Mouse (Mus musculus): ENCODE measurements around the gene Prss22. TPM values are rescaled to one million over a fixed set of nuclear protein-coding genes. Genes with fewer than 3 reads are reported as not detected.

Prss22 gene
- polyA plus RNA-seq, 1 experiment: 3.4 TPM

DNA sequence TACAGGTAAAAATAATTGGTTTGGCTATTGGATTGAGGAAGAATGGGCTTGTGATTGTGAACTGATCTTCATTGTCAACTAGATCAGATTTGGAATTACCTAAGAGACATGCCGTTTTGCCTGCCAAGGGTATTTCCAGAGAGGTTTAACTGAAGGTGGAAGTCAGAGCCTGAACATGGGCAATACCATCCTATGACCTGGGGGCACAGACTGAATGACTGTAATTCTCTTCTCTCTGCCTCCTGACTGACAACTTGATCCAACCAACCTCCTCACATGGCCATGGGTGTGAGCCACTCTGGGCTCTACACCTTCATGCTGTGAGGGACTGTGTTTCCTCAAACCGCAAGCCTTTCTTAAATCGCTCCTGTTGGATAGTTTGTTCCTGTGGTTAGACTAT lies 7.1 kb upstream of the Prss22 start:
- Histone ChIP-seq H3K4me1 (ENCODE audit: control insufficient read depth) (no peaks in the 10 kb centered on the region), H3K9me3 (ENCODE audit: control insufficient read depth, low read length) (no peaks in the 10 kb centered on the region), H3K4me3 (replicated peaks) (no peak overlapping the region), H3K36me3 (ENCODE audit: control insufficient read depth) (no peaks in the 10 kb centered on the region), H3K27me3 (ENCODE audit: control insufficient read depth) (no peaks in the 10 kb centered on the region)
- TF ChIP-seq TAL1 (IDR thresholded peaks at IDR 0.05; ENCODE audit: low read length) (no peak), GATA1 (IDR thresholded peaks at IDR 0.05; ENCODE audit: low read length) (no peak)

DNA sequence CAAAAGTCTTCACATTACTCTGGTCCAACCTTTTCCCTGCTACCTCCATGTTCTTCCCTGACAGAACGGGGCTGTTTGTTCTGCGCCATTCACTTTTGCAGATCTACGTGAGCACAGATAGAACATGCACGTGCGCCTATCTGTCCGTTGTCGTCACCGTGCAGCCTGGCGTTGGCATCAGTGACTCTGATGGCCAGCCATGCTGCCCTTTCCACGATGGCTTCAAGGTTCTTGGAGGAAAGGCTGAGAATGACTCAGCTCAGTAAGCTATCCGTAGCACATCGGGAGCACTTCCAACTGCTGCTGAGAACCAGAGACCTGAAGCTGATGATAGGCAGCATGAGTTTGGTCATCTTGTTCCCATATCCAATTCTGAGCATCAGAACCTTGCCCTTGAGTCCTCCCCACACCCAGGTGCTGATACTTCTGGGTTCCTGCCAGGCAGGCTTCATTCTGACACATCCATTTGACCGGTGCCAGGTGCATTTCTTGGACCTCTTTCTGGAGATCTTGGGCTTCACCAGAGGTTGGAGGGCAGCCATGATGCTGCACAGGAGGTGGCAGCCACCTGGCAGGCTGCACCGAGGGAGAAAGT lies 6.3 kb upstream of the Prss22 start:
- Histone ChIP-seq H3K9me3 (ENCODE audit: control insufficient read depth, low read length) (no peaks in the 10 kb centered on the region), H3K36me3 (ENCODE audit: control insufficient read depth) (no peaks in the 10 kb centered on the region), H3K27me3 (ENCODE audit: control insufficient read depth) (no peaks in the 10 kb centered on the region), H3K4me3 (replicated peaks) (no peak overlapping the region), H3K4me1 (ENCODE audit: control insufficient read depth) (no peaks in the 10 kb centered on the region)
- TF ChIP-seq TAL1 (IDR thresholded peaks at IDR 0.05; ENCODE audit: low read length) (no peak), GATA1 (IDR thresholded peaks at IDR 0.05; ENCODE audit: low read length) (no peak)

DNA sequence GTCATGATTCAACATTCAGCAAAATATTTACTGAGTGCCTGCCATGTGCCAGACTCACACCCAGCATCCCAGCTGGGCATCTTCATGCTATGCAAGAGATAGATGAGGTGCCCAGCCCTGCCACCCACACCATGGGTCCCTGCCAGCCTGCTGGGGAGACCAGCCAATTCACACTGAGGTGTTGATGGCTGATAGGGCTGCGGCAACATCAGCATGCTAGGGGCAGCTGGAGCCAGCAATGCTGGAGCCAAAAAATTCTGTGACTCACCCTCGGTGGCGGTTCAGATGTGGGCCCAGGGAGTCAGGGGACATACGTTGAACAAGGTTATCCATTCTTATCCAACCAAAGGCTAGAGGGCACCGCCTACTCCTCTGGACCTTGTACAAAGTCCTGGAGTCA lies 2.5 kb upstream of the Prss22 start:
- TF ChIP-seq TAL1 (IDR thresholded peaks at IDR 0.05; ENCODE audit: low read length) (no peak), GATA1 (IDR thresholded peaks at IDR 0.05; ENCODE audit: low read length) (no peak)
- peaks cover 7% of the 10 kb centered on the region; the same call in 1 of the 2 replicates for H3K36me3 ChIP-seq (ENCODE audit: control insufficient read depth)
- no peaks in the 10 kb centered on the region for H3K4me1 ChIP-seq (ENCODE audit: control insufficient read depth)
- H3K27me3 ChIP-seq (ENCODE audit: control insufficient read depth): no peaks in the 10 kb centered on the region
- no peaks in the 10 kb centered on the region for H3K9me3 ChIP-seq (ENCODE audit: control insufficient read depth, low read length)
- no peak overlapping the region for H3K4me3 ChIP-seq (replicated peaks)

DNA sequence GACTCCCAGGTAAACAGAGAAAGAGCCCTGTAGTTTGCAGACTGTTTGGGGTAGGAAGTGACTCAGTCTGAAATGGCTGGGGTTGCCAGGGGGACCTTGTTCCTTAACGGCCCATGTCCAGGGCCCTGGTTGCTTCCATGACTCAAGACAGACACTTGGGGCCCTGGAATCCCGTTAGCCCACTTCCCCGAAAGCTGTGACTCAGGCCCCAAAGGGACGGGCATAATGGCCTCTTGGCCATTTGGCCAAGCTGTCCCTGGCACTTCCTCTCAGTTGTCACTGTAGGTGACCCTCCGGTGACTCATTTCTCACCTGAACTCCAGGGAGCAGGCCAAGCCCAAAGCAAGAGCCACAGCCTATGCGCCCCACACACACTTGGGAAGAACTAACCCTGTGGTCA lies 483 bp upstream of the Prss22 start:
- Histone ChIP-seq H3K4me1 (ENCODE audit: control insufficient read depth) (peaks cover 3% of the 10 kb centered on the region; the same call in 1 of the 2 replicates), H3K27me3 (ENCODE audit: control insufficient read depth) (no peaks in the 10 kb centered on the region), H3K9me3 (ENCODE audit: control insufficient read depth, low read length) (no peaks in the 10 kb centered on the region), H3K36me3 (ENCODE audit: control insufficient read depth) (peaks cover 10% of the 10 kb centered on the region; the same call in 1 of the 2 replicates), H3K4me3 (replicated peaks) (no peak overlapping the region)
- TF ChIP-seq TAL1 (IDR thresholded peaks at IDR 0.05; ENCODE audit: low read length): no peak
- TF ChIP-seq GATA1 (IDR thresholded peaks at IDR 0.05; ENCODE audit: low read length): no peak

DNA sequence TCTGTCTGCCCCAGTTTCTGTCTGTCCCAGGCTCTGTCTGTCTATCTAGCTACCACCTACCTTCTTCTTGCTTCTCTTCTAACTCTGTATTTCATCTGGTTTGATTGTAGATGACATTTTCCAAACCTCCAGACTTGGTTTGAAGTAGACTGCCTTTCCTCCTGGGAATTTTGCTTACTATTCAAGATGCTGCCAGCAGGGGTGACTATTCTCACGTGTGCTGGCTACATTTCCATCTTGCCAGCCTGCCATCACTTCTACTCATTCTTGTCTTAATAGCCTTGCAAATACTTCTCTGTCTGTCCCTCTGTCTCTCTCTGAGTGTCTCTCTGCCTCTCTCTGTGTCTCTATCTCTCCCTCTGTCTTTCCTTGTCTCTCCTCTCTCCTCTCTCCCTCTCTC lies 2.5 kb downstream of the Prss22 start:
- no peaks in the 10 kb centered on the region for H3K27me3 ChIP-seq (ENCODE audit: control insufficient read depth)
- H3K9me3 ChIP-seq (ENCODE audit: control insufficient read depth, low read length): no peaks in the 10 kb centered on the region
- no peak for TF ChIP-seq TAL1 (IDR thresholded peaks at IDR 0.05; ENCODE audit: low read length)
- no peak for TF ChIP-seq GATA1 (IDR thresholded peaks at IDR 0.05; ENCODE audit: low read length)
- no peak overlapping the region for H3K4me3 ChIP-seq (replicated peaks)
- H3K4me1 ChIP-seq (ENCODE audit: control insufficient read depth): peaks cover 5% of the 10 kb centered on the region
- H3K36me3 ChIP-seq (ENCODE audit: control insufficient read depth): peaks cover 10% of the 10 kb centered on the region; the same call in 1 of the 2 replicates

DNA sequence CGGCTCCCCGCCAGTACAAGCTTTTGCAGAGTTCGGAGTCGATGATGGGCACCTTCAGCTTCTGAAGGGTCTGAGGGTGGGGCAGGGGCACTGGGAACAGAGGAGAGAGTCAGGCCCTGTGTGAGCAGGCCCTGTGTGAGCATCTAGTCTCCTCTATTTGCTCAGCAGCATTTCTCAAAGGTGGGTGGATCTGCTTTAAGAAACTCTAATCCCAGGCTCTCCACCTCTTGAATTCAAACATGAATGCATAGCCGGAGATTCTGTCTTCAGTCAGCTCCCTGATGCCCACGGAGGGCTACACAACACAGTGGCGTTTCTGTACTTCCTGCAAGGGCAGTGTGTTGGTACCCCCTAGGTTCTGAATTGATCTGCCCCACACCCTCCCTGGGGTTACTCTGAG lies 3.2 kb downstream of the Prss22 start:
- no peak for TF ChIP-seq TAL1 (IDR thresholded peaks at IDR 0.05; ENCODE audit: low read length)
- no peak for TF ChIP-seq GATA1 (IDR thresholded peaks at IDR 0.05; ENCODE audit: low read length)
- Histone ChIP-seq H3K4me1 (ENCODE audit: control insufficient read depth) (peaks cover 5% of the 10 kb centered on the region), H3K4me3 (replicated peaks) (no peak overlapping the region), H3K36me3 (ENCODE audit: control insufficient read depth) (peaks cover 10% of the 10 kb centered on the region; the same call in 1 of the 2 replicates), H3K27me3 (ENCODE audit: control insufficient read depth) (no peaks in the 10 kb centered on the region), H3K9me3 (ENCODE audit: control insufficient read depth, low read length) (no peaks in the 10 kb centered on the region)

DNA sequence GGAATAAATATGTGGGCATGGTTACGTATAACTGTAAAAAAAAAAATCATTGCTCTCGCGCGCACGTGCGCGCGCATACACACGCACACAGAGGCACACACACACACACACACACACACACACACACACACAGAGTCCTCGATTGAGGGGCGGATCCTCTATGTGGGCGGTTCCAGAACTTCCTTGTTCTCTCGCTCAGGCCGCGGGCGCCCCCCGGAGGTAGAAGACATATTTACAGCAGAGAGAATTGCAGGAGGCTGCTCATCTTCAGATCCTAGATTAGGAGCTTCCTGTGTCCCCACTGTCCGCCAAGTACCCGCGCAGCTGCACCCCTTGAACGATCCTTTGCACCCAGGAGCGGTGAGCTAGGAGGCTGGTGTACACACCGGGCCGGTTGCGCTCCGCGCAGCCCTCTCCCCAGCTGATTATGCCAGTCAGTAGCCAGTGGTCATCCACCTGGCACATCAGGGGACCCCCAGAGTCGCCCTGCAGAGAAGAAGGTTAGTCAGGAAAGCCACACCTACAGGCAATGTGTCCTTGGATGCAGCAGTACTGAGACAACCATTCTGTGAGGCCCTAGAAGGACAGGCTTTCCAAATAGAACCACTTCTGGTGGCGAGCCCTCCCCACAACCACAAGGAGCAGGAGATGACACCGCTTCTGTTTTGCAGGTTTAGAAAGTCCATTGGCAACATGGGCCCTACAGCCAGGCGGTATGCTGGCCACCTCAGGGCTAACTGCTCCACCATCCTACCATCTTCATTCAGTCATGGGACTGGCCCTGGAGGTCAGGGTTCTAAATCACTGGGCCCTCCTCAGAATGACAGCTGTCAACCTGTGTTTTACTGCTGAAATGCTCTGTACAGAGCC lies 4.1 kb downstream of the Prss22 start:
- TF ChIP-seq GATA1 (IDR thresholded peaks at IDR 0.05; ENCODE audit: low read length): no peak
- TF ChIP-seq TAL1 (IDR thresholded peaks at IDR 0.05; ENCODE audit: low read length): no peak
- no peaks in the 10 kb centered on the region for H3K27me3 ChIP-seq (ENCODE audit: control insufficient read depth)
- H3K36me3 ChIP-seq (ENCODE audit: control insufficient read depth): peaks cover 10% of the 10 kb centered on the region; the same call in 1 of the 2 replicates
- no peak overlapping the region for H3K4me3 ChIP-seq (replicated peaks)
- H3K4me1 ChIP-seq (ENCODE audit: control insufficient read depth): peaks cover 5% of the 10 kb centered on the region
- no peaks in the 10 kb centered on the region for H3K9me3 ChIP-seq (ENCODE audit: control insufficient read depth, low read length)

DNA sequence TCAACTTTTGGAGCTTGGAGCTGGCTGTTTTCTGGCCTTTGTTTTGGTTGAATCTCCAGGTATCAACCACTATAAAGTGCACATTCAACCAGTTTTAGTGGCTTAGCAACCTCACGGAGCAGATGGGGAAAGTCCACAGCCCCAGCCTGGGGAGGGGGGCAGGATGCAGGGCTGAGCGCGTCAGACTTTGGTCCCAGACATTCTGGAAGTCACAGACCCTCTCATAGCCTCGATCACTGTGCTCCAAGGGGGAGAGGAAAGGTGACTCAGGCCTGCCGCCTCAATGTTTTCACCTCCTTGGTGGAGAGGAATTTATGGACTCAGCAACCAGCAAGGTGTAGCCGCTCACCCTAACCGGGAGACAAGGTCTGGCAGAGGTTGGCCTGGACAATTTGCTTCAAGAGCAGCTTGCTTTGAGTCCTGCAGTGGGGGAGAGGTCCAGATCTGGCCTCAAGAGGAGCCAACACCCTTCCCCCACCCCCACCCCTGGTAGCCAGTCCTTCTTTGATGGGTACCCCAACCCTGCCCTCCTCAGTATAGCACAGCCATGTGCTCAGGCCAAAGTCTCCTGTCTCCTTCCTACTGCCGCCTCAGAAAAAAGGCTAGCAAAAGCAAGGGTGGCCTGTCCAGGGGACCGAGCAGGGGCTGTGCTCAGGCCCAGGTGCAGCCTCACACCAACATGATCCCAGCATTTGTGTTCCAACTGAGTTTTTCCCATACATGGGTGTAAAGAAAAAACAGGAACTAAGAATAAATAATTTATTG lies 4.9 kb downstream of the Prss22 start:
- peaks cover 10% of the 10 kb centered on the region; the same call in 1 of the 2 replicates for H3K36me3 ChIP-seq (ENCODE audit: control insufficient read depth)
- H3K9me3 ChIP-seq (ENCODE audit: control insufficient read depth, low read length): no peaks in the 10 kb centered on the region
- TF ChIP-seq TAL1 (IDR thresholded peaks at IDR 0.05; ENCODE audit: low read length) (no peak), GATA1 (IDR thresholded peaks at IDR 0.05; ENCODE audit: low read length) (no peak)
- peaks cover 5% of the 10 kb centered on the region for H3K4me1 ChIP-seq (ENCODE audit: control insufficient read depth)
- H3K4me3 ChIP-seq (replicated peaks): no peak overlapping the region
- H3K27me3 ChIP-seq (ENCODE audit: control insufficient read depth): no peaks in the 10 kb centered on the region

DNA sequence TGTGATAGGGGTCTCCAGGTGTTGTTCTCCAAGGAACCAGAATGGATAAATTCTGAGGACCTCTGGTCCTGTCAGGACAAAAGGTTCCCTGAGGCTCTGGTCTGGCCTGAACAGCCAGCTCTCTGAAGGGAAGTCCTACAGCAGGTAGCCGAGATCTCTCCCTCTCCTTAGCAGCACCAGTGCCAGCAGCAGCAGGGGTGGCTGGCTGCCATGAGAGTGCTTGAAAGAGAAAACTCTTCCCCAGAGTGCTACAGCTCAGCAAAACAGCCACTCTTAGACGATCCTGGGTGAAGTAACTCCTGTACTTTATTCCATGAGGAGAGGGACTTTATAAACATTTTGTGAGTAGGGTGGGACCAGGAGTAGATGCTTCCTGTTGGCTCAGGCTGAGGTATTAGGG lies 8.1 kb downstream of the Prss22 start:
- Histone ChIP-seq H3K4me3 (replicated peaks) (no peak overlapping the region), H3K27me3 (ENCODE audit: control insufficient read depth) (no peaks in the 10 kb centered on the region), H3K9me3 (ENCODE audit: control insufficient read depth, low read length) (no peaks in the 10 kb centered on the region), H3K36me3 (ENCODE audit: control insufficient read depth) (peaks cover 3% of the 10 kb centered on the region; the same call in 1 of the 2 replicates), H3K4me1 (ENCODE audit: control insufficient read depth) (peaks cover 5% of the 10 kb centered on the region)
- TF ChIP-seq TAL1 (IDR thresholded peaks at IDR 0.05; ENCODE audit: low read length) (no peak), GATA1 (IDR thresholded peaks at IDR 0.05; ENCODE audit: low read length) (no peak)
